Mouse (Mus musculus) cerebellum, postnatal 10 days (tissue): Measurements from ENCODE around the gene Blcap.
A peak's percentile ranks its signal among the peaks of the same experiment; 100 is the strongest.

Experiments used
- DNase-seq, 2 experiments: peaks; one replicate each; pipeline ENCODE4 v3.0.0; 2021; ENCODE audit warnings: mixed read lengths in 2 of 2

Blcap gene

GRCm38 (mm10) chr2:157518451-157518850, 52.6 kb downstream of the Blcap start:
- no peak for DNase-seq

- DNase-seq: peak in 1 of 2 experiments; percentile 34
Observed at GRCm38 (mm10) chr2:157517526-157517925, 53.5 kb downstream of the Blcap start.

GRCm38 (mm10) chr2:157514353-157514752, 56.7 kb downstream of the Blcap start:
- no peak for DNase-seq

- DNase-seq: no peak
Observed at GRCm38 (mm10) chr2:157513737-157514208, 57.3 kb downstream of the Blcap start.

GRCm38 (mm10) chr2:157512859-157513258, 58.2 kb downstream of the Blcap start:
- DNase-seq: no peak

GRCm38 (mm10) chr2:157510031-157510430, 61.0 kb downstream of the Blcap start:
- DNase-seq: no peak

GRCm38 (mm10) chr2:157509182-157509581, 61.9 kb downstream of the Blcap start:
- no peak for DNase-seq

- no peak for DNase-seq
Observed at GRCm38 (mm10) chr2:157506779-157507178, 64.3 kb downstream of the Blcap start.
